Mouse (Mus musculus) CD4-positive helper T cell, adult 2 months (primary cell): ENCODE results near the gene Gm3015.
"Not testable (repeated sequence)": the region's sequence is repeated elsewhere in the genome, so short reads cannot be mapped to it uniquely, and the experiment has no call there.

Experiments
- DNase-seq: peaks from one replicate; pipeline ENCODE4 v3.0.0-alpha.2; 2012; ENCODE audit warnings: low read depth, missing footprints, low spot score

The Gm3015 gene

DNA sequence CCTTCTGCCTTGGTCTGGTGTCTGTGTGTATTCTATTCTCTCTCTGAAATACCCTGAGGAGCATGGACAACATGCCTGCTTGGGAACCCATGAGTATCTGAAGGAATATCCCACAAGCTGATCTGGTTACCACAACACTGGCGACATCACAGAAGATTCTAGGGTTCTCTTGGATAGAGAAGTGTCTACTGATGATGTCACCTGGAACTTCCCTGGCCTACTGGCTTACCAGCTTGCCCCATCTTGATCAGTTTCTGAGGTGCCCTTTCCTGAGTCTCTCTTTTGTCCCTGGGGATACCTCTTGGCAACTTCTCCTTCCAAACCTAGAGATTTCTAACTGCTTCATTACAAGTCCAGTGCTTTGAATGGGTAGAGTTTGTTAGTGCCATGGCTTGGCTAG lies at the start of gene Gm3015:
Gene Gm3015 (minus strand): TSS at position 101 of the 400 bp plus-strand sequence.
- not testable (repeated sequence) for DNase-seq

DNA sequence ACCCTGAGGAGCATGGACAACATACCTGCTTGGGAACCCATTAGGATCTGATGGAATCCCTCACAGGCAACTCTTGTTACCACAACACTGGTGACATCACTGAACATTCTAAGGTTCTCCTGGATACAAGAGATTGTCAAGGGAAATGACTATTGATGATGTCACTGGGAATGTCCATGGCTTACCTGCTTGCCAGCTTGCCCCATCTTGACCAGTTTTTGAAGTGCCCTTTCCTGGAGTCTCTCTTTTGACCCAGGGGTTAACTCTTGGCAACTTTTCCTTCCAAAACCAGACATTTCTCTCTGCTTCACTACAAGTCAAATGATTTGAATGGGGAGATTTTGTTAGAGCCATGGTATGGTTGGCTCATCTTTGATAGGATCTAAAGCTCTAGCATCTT lies 29.3 kb upstream of the Gm3015 start, which contains the start of gene Gm10377:
Gene Gm10377 (minus strand): TSS at position 101 of the 400 bp plus-strand sequence.
- not testable (repeated sequence) for DNase-seq
